Mouse (Mus musculus) liver, embryonic 16.5 days (tissue): Measurements from ENCODE around the gene C1ql4. TPM values are rescaled to one million over a fixed set of nuclear protein-coding genes. Genes with fewer than 3 reads are reported as not detected.

ENCODE experiments used
- ATAC-seq: fragments of 200-750 bp; cut with Nextera tagmentation; 2 replicates; pipeline ENCODE4 v1.8.0; 2017; ENCODE audit warnings: low read depth, mild to moderate bottlenecking, moderate number of reproducible peaks, moderate library complexity
- H3K27ac ChIP-seq: fragments of 300-500 bp; sonication (generic); 2 replicates; pipeline ENCODE4 v1.5.1; 2014; ENCODE audit warnings: mild to moderate bottlenecking, low read length
- H3K27me3 ChIP-seq: fragments of 300-500 bp; sonication (generic); 2 replicates; pipeline ENCODE4 v1.6.1; 2014; ENCODE audit warnings: low read depth, low read length, mixed read lengths; ENCODE audit not compliant: control insufficient read depth, insufficient read depth
- H3K36me3 ChIP-seq: fragments of 300-500 bp; sonication (generic); 2 replicates; pipeline ENCODE4 v1.6.1; 2014; ENCODE audit warnings: mild to moderate bottlenecking; ENCODE audit not compliant: control insufficient read depth, insufficient read depth
- H3K4me1 ChIP-seq: fragments of 300-500 bp; sonication (generic); 2 replicates; pipeline ENCODE4 v1.6.1; 2014; ENCODE audit warnings: low read depth, low read length, mixed read lengths; ENCODE audit not compliant: control insufficient read depth
- H3K4me2 ChIP-seq: fragments of 300-500 bp; sonication (generic); 2 replicates; pipeline ENCODE4 v1.6.1; 2014; ENCODE audit warnings: low read depth, low read length, mixed read lengths
- H3K4me3 ChIP-seq: fragments of 300-500 bp; sonication (generic); 2 replicates; pipeline ENCODE4 v1.5.1; 2014; ENCODE audit warnings: low read depth, mild to moderate bottlenecking, low read length
- H3K9ac ChIP-seq: fragments of 300-500 bp; sonication (generic); 2 replicates; pipeline ENCODE4 v1.6.1; 2014; ENCODE audit warnings: low read depth, low read length
- H3K9me3 ChIP-seq: fragments of 300-500 bp; sonication (generic); replicated peaks from 2 replicates; pipeline ENCODE4 v1.6.1; 2016; ENCODE audit warnings: low read length; ENCODE audit not compliant: control insufficient read depth
- WGBS: fragments of 180-500 bp; shearing (Covaris S2); extraction: QIAGEN DNeasy Blood & Tissue Kit; methylation state at CpG from one replicate; pipeline ENCODE4 v1.1.7; 2014; ENCODE audit not compliant: insufficient replicate concordance; 5-methylcytosine and 5-hydroxymethylcytosine counted together
- polyA plus RNA-seq: library from polyadenylated mRNA; unstranded; fragments of >200 nt; fragmentation: Nextera tagmentation; extraction: Ambion mirVana; gene quantifications from 2 replicates; pipeline ENCODE4 v1.2.1, GENCODE M21; 2015

C1ql4 gene
- polyA plus RNA-seq, 1 experiment from 2014 or later, result not detected

- Histone ChIP-seq H3K27me3 (no peaks in the 10 kb centered on the region), H3K9ac (no peak overlapping the region), H3K4me2 (no peak overlapping the region), H3K36me3 (peaks cover 9% of the 10 kb centered on the region; the same call in 1 of the 2 replicates), H3K4me3 (no peak overlapping the region), H3K27ac (no peak overlapping the region), H3K4me1 (no peaks in the 10 kb centered on the region; the same call in 1 of the 2 replicates), H3K9me3 (no peaks in the 10 kb centered on the region)
- 53% methylated on average over 5 of the region's 5 CpGs for WGBS
- peak; percentile 63 for ATAC-seq
Measured at GRCm38 (mm10) chr15:99042334-99042733, 45.3 kb downstream of the C1ql4 start.

DNA sequence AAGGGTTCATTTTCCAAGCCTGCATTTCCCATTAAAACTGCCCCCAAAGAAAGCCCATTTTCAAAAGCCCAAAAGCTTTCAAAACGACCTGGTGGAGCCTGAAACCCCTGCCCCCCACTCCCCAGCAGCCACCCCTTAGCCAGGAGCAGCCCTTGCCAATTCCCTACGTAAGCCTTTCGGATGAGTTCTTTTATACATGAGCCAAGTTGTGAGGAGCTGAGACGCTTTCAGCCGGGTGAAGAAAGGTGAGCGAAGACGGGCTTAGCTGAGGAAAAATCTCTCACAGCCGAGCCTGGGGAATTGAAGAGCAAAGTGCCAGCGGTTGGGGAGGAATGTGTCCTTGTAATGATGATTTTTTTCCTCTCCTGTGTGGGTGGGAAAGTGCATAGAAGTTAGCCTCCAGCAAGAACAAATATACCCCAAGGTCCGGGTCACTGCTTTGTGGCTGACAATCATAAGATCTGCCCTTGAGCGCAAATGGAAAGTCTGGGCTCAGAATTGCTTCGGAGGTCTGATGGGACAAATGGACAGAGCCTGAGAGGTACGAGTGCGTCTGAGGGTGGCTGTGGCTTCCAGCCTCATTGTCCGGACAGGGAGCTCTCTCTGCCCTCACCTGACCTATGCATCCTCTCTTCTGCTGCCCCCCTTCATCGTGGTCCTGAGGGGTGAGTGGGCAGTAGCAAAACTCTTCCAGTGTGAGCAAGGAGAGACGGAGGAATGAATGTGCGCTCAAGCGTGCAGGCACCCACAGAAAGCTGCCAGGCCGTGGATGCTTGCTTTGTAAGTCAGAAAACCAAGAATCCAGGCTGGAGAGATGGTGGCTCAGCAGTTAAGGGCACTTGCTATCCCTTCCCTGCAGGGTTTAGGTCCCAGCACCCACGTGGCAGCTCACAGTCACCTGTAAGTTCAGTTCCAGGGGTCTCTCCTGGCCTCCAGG, 46.4 kb downstream of the C1ql4 start:
- Histone ChIP-seq H3K9me3 (no peaks in the 10 kb centered on the region), H3K9ac (no peak overlapping the region), H3K27ac (no peak overlapping the region), H3K4me3 (no peak overlapping the region), H3K36me3 (peaks cover 16% of the 10 kb centered on the region), H3K4me2 (no peak overlapping the region), H3K4me1 (peaks cover under 1% of the 10 kb centered on the region; the same call in 1 of the 2 replicates), H3K27me3 (no peaks in the 10 kb centered on the region)
- no peak for ATAC-seq
- 65% methylated on average over 21 of the region's 21 CpGs for WGBS

DNA sequence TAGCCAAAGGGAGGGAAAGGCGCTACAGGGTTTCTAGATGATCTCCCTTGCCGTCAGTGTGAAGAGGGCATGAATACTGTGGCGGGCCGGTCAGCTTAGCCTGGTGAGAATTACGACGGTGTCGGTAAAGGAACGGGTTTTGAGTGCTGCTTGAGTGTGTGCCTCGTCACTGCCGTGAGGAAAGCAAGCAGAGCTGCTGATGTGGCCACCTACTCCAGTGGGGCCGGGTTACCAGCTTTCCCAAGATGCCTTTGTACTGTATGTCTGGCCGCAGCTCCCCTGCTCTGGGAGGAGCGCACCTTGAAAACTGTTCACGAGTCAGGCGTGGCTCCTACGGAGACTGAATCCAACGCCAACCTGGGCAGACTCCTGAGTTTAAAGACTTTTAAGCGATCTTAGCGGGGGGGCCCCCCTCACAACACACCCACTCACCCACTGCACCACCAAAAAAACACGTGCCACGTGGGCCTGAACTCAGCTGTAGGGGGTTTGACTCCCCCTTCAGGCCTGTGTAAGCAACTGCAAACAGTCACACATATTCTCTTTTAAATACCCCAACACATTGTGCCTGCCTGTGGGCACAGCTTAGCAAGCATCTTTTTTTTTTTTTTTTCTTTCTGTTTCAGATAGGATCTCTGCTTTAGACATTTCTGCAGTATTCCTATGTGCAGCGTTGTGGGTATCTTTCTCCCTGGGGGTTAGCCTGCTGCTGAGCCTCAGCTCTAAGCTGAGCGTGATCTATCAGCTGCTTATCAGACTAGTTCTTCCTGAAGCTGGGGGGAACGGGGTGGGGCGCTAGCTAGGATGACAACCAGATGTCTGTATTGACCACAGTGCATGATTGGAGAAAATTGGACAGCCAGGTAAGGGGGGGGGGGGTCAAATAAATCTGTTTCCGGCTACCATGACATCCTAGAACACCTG, 47.4 kb downstream of the C1ql4 start:
- Histone ChIP-seq H3K36me3 (peaks cover 25% of the 10 kb centered on the region), H3K9ac (no peak overlapping the region), H3K4me3 (no peak overlapping the region), H3K4me2 (no peak overlapping the region), H3K4me1 (peaks cover 2% of the 10 kb centered on the region; the same call in 1 of the 2 replicates), H3K27me3 (no peaks in the 10 kb centered on the region), H3K9me3 (no peaks in the 10 kb centered on the region), H3K27ac (no peak overlapping the region)
- ATAC-seq, result no peak
- 59% methylated on average over 26 of the region's 26 CpGs for WGBS

DNA sequence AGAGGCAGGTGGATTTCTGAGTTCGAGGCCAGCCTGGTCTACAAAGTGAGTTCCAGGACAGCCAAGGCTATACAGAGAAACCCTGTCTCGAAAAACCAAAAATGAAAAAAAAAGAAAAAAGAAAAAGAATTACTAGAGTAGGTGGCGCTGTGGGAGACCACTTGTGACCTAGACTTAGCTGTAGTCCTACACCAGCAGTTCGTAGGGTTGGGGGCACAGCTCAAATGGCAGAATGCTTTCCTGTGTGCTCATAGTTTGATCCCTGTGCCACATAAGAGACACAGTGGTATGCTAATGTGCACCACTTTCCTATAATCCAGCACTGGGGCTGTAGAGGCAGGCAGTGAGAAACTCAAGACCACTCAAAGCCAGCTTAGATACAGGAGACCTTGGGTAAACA, 48.3 kb downstream of the C1ql4 start:
- no peak for ATAC-seq
- Histone ChIP-seq H3K4me1 (peaks cover 9% of the 10 kb centered on the region), H3K27me3 (no peaks in the 10 kb centered on the region), H3K4me2 (no peak overlapping the region), H3K9me3 (no peaks in the 10 kb centered on the region), H3K27ac (no peak overlapping the region), H3K4me3 (no peak overlapping the region), H3K36me3 (peaks cover 35% of the 10 kb centered on the region), H3K9ac (no peak overlapping the region)
- WGBS, result 66% methylated on average over 4 of the region's 4 CpGs

DNA sequence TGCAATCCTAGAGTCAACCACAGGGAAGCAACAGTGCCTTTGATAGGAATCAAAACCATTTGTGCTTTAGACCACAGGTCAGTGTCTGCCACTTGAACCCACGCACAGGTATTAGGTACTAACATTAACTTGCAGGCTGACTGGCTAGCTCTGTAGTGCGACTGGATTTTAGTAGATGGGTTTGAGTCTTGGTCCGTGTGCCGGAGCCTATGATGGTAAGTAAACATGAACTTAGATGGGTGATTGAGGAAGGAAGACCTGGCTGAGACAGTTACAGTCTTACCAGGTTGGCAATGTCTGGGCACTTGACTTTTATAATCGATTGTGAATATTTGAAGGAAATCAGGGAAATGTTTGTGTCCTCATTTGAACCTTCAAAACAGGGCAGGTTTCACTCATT, 48.8 kb downstream of the C1ql4 start:
- Histone ChIP-seq H3K36me3 (peaks cover 37% of the 10 kb centered on the region), H3K4me3 (no peak overlapping the region), H3K27ac (no peak overlapping the region), H3K9me3 (no peaks in the 10 kb centered on the region), H3K4me1 (peaks cover 10% of the 10 kb centered on the region), H3K4me2 (no peak overlapping the region), H3K9ac (no peak overlapping the region), H3K27me3 (no peaks in the 10 kb centered on the region)
- WGBS, result 88% methylated on average over 5 of the region's 5 CpGs
- no peak for ATAC-seq

- Histone ChIP-seq H3K27ac (no peak overlapping the region), H3K9ac (no peak overlapping the region), H3K4me3 (no peak overlapping the region), H3K27me3 (no peaks in the 10 kb centered on the region), H3K4me2 (no peak overlapping the region), H3K9me3 (no peaks in the 10 kb centered on the region), H3K36me3 (peaks cover 43% of the 10 kb centered on the region), H3K4me1 (peaks cover 18% of the 10 kb centered on the region)
- no peak for ATAC-seq
- 65% methylated on average over 1 of the region's 1 CpGs for WGBS
Measured at GRCm38 (mm10) chr15:99038025-99038424, 49.6 kb downstream of the C1ql4 start.

- Histone ChIP-seq H3K4me1 (peaks cover 30% of the 10 kb centered on the region), H3K4me3 (no peak overlapping the region), H3K36me3 (peaks cover 45% of the 10 kb centered on the region), H3K27me3 (no peaks in the 10 kb centered on the region), H3K9ac (no peak overlapping the region), H3K4me2 (no peak overlapping the region), H3K27ac (no peak overlapping the region), H3K9me3 (no peaks in the 10 kb centered on the region)
- WGBS, result 95% methylated on average over 8 of the region's 8 CpGs
- no peak for ATAC-seq
Measured at GRCm38 (mm10) chr15:99036249-99036905, 51.2 kb downstream of the C1ql4 start.

DNA sequence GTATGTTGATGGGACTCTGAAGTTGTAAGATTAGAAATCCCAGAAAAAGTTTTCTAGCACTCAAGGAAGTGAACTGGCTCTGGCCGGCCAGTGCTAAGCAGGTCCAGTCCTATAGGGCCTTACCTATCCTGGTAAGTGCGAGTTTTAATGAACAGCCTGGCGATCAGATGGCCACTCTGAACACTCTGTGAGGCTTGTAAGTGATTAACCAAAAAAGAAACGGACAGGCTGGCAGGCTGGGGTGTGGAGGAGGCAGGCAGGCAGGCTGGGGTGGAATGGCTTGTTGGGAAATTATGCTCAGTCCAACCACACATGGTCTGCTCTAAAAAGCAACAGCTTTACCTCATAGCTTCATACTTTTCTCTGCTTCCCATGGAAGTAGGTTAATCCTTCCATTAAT, 52.2 kb downstream of the C1ql4 start:
- no peak overlapping the region for H3K27ac ChIP-seq

More for the DNA sequence above, 52.2 kb downstream of the C1ql4 start:
- peak; percentile 23; the same call in 1 of the 2 replicates for ATAC-seq
- H3K36me3 ChIP-seq, result peaks cover 45% of the 10 kb centered on the region
- peaks cover 30% of the 10 kb centered on the region for H3K4me1 ChIP-seq
- H3K9me3 ChIP-seq, result no peaks in the 10 kb centered on the region
- H3K27me3 ChIP-seq, result no peaks in the 10 kb centered on the region
- no peak overlapping the region for H3K4me3 ChIP-seq
- 78% methylated on average over 4 of the region's 4 CpGs for WGBS
- no peak overlapping the region for H3K4me2 ChIP-seq
- no peak overlapping the region for H3K9ac ChIP-seq
